Mouse (Mus musculus): ENCODE data around the gene Esrp2. TPM values are rescaled to one million over a fixed set of nuclear protein-coding genes. Genes with fewer than 3 reads are reported as not detected.

The Esrp2 gene
- polyA plus RNA-seq, 1 experiment from 2014 or later = 4.0 TPM

DNA sequence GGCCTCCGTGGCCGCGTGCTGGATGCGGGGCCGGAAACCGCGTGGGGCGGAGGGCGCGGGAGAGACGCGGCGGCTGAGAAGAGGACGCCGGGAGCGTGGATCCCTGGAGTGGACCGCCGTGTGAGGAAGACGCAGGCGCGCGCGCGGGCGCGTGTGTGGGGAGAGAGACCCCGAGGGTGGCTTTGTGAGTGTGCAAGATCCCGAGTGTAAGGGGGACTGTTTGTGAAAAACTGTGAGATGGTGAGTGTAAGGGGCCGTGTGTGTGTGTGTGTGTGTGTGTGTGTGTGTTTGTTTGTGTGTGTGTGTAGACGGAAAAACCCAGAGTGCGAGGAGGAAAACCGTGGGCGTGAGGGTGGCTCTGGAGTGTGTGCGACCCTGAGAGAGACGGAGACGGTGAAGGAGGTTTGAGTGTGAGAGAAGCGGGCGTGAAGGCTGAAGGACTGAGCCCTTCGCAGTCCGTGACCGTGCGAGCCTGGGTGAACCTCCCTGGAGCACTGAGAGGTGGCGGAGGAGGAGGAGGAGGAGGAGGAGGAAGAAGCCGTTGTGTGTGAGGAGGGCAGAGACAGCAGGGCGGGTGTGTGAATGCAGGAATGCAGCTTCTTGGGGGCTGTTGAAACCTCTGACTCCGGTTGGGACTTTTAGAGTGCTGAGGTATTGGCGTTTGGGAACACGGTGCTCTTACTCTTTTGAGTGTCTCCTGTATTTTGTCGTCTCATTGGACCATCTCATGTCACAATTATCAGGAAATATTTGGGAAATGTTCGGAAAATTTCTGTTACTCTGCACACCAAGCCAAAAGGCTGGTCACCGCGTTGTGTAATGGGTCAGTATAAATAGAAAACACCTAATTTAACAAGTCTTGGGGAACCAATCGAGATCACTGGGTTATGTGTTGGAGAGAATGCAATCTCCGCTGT, 32.5 kb upstream of the Esrp2 start:
- H3K36me3 ChIP-seq (ENCODE audit: control insufficient read depth, insufficient read depth, low read length) = no peaks in the 10 kb centered on the region
- no peaks in the 10 kb centered on the region for H3K27me3 ChIP-seq (ENCODE audit: control insufficient read depth, insufficient read depth, low read length)
- ATAC-seq (ENCODE audit: insufficient read depth, low FRiP score, low TSS enrichment) = peak; percentile 63
- peaks cover 2% of the 10 kb centered on the region; the same call in 1 of the 2 replicates for H3K4me1 ChIP-seq (ENCODE audit: control insufficient read depth, insufficient read depth, low read length)
- WGBS = 2% methylated on average over 53 of the region's 54 CpGs
- H3K9ac ChIP-seq (ENCODE audit: low read length) = peak overlapping the region; percentile 94
- peak; percentile 74 for DNase-seq (ENCODE audit: low spot score)
- peak overlapping the region; percentile 92 for H3K4me2 ChIP-seq (ENCODE audit: low read depth)
- peak overlapping the region; percentile 86 for H3K27ac ChIP-seq (ENCODE audit: low read depth, low read length)
- peak overlapping the region; percentile 83 for H3K4me3 ChIP-seq (ENCODE audit: low read depth, low read length)
- no peaks in the 10 kb centered on the region for H3K9me3 ChIP-seq (ENCODE audit: control insufficient read depth, low read length)

DNA sequence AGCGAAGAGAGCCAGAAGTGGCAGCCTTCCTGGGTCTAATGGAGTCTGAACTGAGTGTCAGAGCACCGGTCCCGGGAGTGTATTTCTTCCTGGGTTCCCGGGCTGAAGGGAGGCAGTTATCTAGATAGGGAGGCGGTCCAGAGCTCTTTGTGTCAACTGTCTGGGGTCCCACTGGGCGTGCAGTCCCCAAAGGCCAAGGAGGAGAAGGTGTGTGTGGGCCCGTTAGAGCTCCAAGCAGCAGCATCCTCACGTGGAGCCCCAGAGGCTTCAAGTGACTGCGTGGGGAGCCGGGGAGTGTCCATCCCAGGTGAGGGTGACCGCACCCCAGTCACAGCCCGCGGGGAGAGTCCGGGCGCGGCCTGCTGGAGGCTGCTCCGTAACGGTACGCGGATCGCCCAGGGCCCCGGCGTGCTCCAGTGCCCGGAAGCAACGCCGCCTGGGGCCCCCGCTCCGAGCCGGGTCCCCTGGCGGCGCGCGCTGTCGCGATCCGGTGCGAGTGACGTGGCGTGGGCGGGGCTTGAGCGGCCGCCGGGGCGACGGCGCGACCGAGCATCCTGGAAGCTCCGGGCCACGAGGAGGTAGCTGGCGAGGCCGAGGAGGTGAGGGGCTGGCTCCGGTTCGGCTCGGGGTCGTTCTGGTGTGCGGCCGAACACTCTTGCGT, 31.7 kb upstream of the Esrp2 start, which contains the start of gene Slc7a6:
Gene Slc7a6, plus strand, starts transcription at position 502 of the 661 bp plus-strand sequence.
- DNase-seq (ENCODE audit: low spot score) = peak; percentile 89
- Histone ChIP-seq H3K4me1 (ENCODE audit: control insufficient read depth, insufficient read depth, low read length) (peaks cover 2% of the 10 kb centered on the region; the same call in 1 of the 2 replicates), H3K27me3 (ENCODE audit: control insufficient read depth, insufficient read depth, low read length) (no peaks in the 10 kb centered on the region), H3K4me3 (ENCODE audit: low read depth, low read length) (peak within 1 kb of the TSS; percentile 83), H3K4me2 (ENCODE audit: low read depth) (peak within 1 kb of the TSS; percentile 92), H3K36me3 (ENCODE audit: control insufficient read depth, insufficient read depth, low read length) (peaks cover 3% of the 10 kb centered on the region; the same call in 1 of the 2 replicates), H3K9ac (ENCODE audit: low read length) (peak within 1 kb of the TSS; percentile 94), H3K27ac (ENCODE audit: low read depth, low read length) (peak within 1 kb of the TSS; percentile 86), H3K9me3 (ENCODE audit: control insufficient read depth, low read length) (no peaks in the 10 kb centered on the region)
- peak; percentile 91 for ATAC-seq (ENCODE audit: insufficient read depth, low FRiP score, low TSS enrichment)
- under 1% methylated on average over 50 of the region's 59 CpGs for whole genome bisulfite sequencing

DNA sequence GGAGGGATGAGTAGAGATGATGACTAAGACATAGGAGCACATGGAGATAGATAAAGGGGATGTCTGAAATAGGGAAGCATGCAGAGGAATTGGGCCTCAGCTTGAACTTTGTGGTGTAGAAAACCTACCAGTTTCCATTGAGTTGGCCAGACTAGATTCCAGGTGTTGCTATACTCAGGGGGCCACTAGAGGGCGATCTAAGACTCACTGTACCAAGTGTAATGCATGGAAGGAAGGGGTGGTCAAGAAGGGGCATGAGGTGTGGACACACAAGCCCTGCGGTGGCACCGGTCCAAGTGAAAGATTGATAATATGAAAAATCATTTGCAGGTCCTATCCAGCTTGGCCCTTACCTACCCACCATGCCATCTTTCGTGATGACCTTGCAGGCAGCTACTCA, 28.7 kb upstream of the Esrp2 start:
- Histone ChIP-seq H3K36me3 (ENCODE audit: control insufficient read depth, insufficient read depth, low read length) (peaks cover 8% of the 10 kb centered on the region), H3K9me3 (ENCODE audit: control insufficient read depth, low read length) (no peaks in the 10 kb centered on the region), H3K4me2 (ENCODE audit: low read depth) (no peak overlapping the region), H3K27ac (ENCODE audit: low read depth, low read length) (no peak overlapping the region), H3K9ac (ENCODE audit: low read length) (no peak overlapping the region), H3K4me3 (ENCODE audit: low read depth, low read length) (no peak overlapping the region), H3K4me1 (ENCODE audit: control insufficient read depth, insufficient read depth, low read length) (peaks cover 2% of the 10 kb centered on the region; the same call in 1 of the 2 replicates), H3K27me3 (ENCODE audit: control insufficient read depth, insufficient read depth, low read length) (no peaks in the 10 kb centered on the region)
- DNase-seq (ENCODE audit: low spot score) = peak; percentile 66
- no peak for ATAC-seq (ENCODE audit: insufficient read depth, low FRiP score, low TSS enrichment)
- 39% methylated on average over 4 of the region's 4 CpGs for WGBS

DNA sequence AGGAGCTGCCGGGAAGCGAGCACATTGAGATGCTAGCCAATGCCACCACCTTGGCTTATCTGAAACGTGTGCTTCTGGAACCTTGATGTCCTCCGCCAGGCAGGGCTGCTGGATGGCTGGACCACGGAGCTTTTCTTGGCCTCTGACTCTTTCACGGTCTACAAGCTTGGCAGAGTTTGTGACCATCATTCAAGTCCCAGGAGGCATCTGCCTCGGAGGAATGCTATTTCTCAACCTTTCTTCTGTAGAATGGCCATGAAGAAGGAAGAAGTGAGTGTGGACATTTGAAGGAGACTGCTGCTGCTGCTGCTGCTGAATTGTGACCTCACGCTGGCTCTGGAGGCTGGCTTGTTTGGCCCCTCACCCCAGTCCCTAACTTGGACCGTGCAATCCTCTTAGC, 26.5 kb upstream of the Esrp2 start:
- DNase-seq (ENCODE audit: low spot score) (no peak), ATAC-seq (ENCODE audit: insufficient read depth, low FRiP score, low TSS enrichment) (no peak)
- 90% methylated on average over 9 of the region's 9 CpGs for WGBS
- Histone ChIP-seq H3K36me3 (ENCODE audit: control insufficient read depth, insufficient read depth, low read length) (peaks cover 8% of the 10 kb centered on the region), H3K4me1 (ENCODE audit: control insufficient read depth, insufficient read depth, low read length) (peaks cover 2% of the 10 kb centered on the region; the same call in 1 of the 2 replicates), H3K27ac (ENCODE audit: low read depth, low read length) (no peak overlapping the region), H3K9me3 (ENCODE audit: control insufficient read depth, low read length) (no peaks in the 10 kb centered on the region), H3K4me3 (ENCODE audit: low read depth, low read length) (no peak overlapping the region), H3K9ac (ENCODE audit: low read length) (no peak overlapping the region), H3K27me3 (ENCODE audit: control insufficient read depth, insufficient read depth, low read length) (no peaks in the 10 kb centered on the region), H3K4me2 (ENCODE audit: low read depth) (no peak overlapping the region)

DNA sequence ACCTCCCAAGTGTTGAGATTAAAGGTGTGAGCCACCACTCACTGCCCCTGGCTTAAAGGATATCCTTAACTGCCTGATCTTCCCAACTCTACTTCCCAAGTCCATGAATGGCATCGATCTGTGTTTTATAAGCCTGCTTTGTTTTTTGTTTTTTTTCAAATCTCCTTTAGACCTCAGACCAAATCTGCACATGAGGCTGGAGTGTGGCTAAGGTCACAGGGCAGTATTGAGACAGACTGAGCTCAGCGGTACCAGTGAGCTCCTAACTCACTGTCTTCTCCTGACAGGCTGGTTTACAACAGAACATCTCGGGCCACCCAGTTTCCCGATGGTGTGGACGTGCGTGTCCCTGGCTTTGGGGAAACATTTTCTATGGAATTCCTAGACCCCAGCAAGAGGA, 23.1 kb upstream of the Esrp2 start:
- ATAC-seq (ENCODE audit: insufficient read depth, low FRiP score, low TSS enrichment) (no peak), DNase-seq (ENCODE audit: low spot score) (no peak)
- H3K27me3 ChIP-seq (ENCODE audit: control insufficient read depth, insufficient read depth, low read length) = no peaks in the 10 kb centered on the region
- no peak overlapping the region for H3K4me2 ChIP-seq (ENCODE audit: low read depth)
- WGBS = 92% methylated on average over 6 of the region's 6 CpGs
- H3K36me3 ChIP-seq (ENCODE audit: control insufficient read depth, insufficient read depth, low read length) = peaks cover 10% of the 10 kb centered on the region
- H3K27ac ChIP-seq (ENCODE audit: low read depth, low read length) = no peak overlapping the region
- no peaks in the 10 kb centered on the region for H3K4me1 ChIP-seq (ENCODE audit: control insufficient read depth, insufficient read depth, low read length)
- no peak overlapping the region for H3K9ac ChIP-seq (ENCODE audit: low read length)
- no peaks in the 10 kb centered on the region for H3K9me3 ChIP-seq (ENCODE audit: control insufficient read depth, low read length)
- no peak overlapping the region for H3K4me3 ChIP-seq (ENCODE audit: low read depth, low read length)

DNA sequence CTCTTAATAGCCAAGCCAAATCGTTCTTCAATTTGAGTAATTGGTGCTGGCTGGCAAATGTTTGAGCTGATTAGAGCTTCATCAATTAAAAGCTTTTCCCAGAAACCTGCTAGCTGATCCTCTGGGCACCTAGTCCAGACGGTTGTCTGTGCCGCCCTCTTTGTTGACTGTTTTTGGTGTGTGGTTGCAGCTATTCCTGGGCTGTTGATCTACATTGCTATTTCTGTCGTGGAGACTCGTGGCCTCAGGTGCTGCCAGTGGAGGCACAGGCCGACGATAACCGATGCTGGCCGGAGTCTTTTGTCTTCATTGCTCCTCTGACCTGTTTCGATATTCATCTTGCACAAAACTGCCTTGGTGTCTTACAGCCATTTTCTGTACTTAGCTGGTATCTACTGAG, 21.6 kb upstream of the Esrp2 start:
- 91% methylated on average over 10 of the region's 10 CpGs for WGBS
- Histone ChIP-seq H3K36me3 (ENCODE audit: control insufficient read depth, insufficient read depth, low read length) (peaks cover 6% of the 10 kb centered on the region), H3K27ac (ENCODE audit: low read depth, low read length) (no peak overlapping the region), H3K27me3 (ENCODE audit: control insufficient read depth, insufficient read depth, low read length) (no peaks in the 10 kb centered on the region), H3K4me2 (ENCODE audit: low read depth) (no peak overlapping the region), H3K4me3 (ENCODE audit: low read depth, low read length) (no peak overlapping the region), H3K9me3 (ENCODE audit: control insufficient read depth, low read length) (no peaks in the 10 kb centered on the region), H3K4me1 (ENCODE audit: control insufficient read depth, insufficient read depth, low read length) (no peaks in the 10 kb centered on the region), H3K9ac (ENCODE audit: low read length) (no peak overlapping the region)
- ATAC-seq (ENCODE audit: insufficient read depth, low FRiP score, low TSS enrichment) (no peak), DNase-seq (ENCODE audit: low spot score) (no peak)

DNA sequence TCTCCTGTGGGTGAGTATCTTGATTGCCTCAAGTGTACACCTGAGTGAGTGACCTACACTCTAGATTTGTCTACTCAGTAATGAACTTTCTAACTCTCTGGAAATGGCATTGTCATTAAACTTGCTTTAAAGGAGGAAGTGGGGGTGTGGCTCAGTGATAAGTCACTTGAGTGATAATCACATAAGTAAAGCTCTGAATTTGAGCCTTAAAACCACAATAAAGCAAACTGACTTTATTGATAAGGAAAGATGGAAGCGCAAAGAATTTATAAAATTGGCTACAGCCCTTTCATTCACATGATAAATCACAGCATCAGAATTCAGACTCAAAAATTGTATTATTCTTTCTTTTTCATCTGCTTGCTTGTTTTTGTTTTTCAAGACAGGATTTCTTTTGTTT, 20.6 kb upstream of the Esrp2 start:
- Histone ChIP-seq H3K4me3 (ENCODE audit: low read depth, low read length) (no peak overlapping the region), H3K27ac (ENCODE audit: low read depth, low read length) (no peak overlapping the region), H3K4me1 (ENCODE audit: control insufficient read depth, insufficient read depth, low read length) (no peaks in the 10 kb centered on the region), H3K36me3 (ENCODE audit: control insufficient read depth, insufficient read depth, low read length) (peaks cover 6% of the 10 kb centered on the region), H3K9ac (ENCODE audit: low read length) (no peak overlapping the region), H3K27me3 (ENCODE audit: control insufficient read depth, insufficient read depth, low read length) (no peaks in the 10 kb centered on the region), H3K9me3 (ENCODE audit: control insufficient read depth, low read length) (no peaks in the 10 kb centered on the region), H3K4me2 (ENCODE audit: low read depth) (no peak overlapping the region)
- ATAC-seq (ENCODE audit: insufficient read depth, low FRiP score, low TSS enrichment) (no peak), DNase-seq (ENCODE audit: low spot score) (no peak)
- WGBS = 98% methylated on average over 1 of the region's 1 CpGs

DNA sequence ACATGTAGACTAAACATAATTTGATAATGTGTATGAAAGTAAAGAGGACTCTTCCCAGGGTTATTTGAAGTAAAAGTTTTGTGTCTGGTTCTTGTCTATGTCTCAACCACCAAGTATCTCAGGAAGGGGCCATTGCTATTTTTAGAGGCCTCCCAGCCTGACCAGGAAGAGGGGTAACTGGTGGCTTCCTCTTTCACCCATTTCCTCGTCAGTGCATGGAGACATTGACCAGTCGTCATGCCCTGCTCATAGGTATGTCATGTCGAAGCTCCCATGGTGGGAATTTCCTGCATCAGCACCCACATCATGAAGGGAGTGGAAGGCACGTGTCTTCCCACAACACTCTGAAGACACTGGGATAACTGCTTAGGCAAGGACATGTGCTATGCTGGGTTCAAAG, 16.1 kb upstream of the Esrp2 start:
- Histone ChIP-seq H3K4me1 (ENCODE audit: control insufficient read depth, insufficient read depth, low read length) (peaks cover 6% of the 10 kb centered on the region), H3K4me2 (ENCODE audit: low read depth) (no peak overlapping the region), H3K9ac (ENCODE audit: low read length) (no peak overlapping the region), H3K9me3 (ENCODE audit: control insufficient read depth, low read length) (no peaks in the 10 kb centered on the region), H3K4me3 (ENCODE audit: low read depth, low read length) (no peak overlapping the region), H3K36me3 (ENCODE audit: control insufficient read depth, insufficient read depth, low read length) (0 out of 2 replicates have a peak, but pooled peaks cover 2% of the 10 kb centered on the region), H3K27me3 (ENCODE audit: control insufficient read depth, insufficient read depth, low read length) (no peaks in the 10 kb centered on the region), H3K27ac (ENCODE audit: low read depth, low read length) (no peak overlapping the region)
- no peak for ATAC-seq (ENCODE audit: insufficient read depth, low FRiP score, low TSS enrichment)
- DNase-seq (ENCODE audit: low spot score) = no peak
- WGBS = 83% methylated on average over 4 of the region's 4 CpGs
